Mouse (Mus musculus) layer of hippocampus, postnatal 25 days (tissue): ENCODE results near the gene Gm19402. TPM values are rescaled to one million over a fixed set of nuclear protein-coding genes. Genes with fewer than 3 reads are reported as not detected.

Experiments
- DNase-seq, 2 experiments: peaks; one replicate each; pipeline ENCODE4 v3.0.0; 2022; ENCODE audit warnings: mixed read lengths in 2 of 2, low spot score in 1 of 2; ENCODE audit errors: extremely low spot score in 1 of 2
- microRNA-seq, 2 experiments: library from miRNA; unstranded; fragments of <30 nt; microRNA quantifications; one replicate each; pipeline ENCODE4 v1.2.0; 2021
- total RNA-seq, 2 experiments: library from RNA; stranded (reverse); gene quantifications; 2 replicates each; pipeline ENCODE4 v1.2.3; 2021

The Gm19402 gene
- total RNA-seq, 2 experiments from 2014 or later, result not detected

GRCm38 (mm10) chr10:77670710-77671109, 19.8 kb downstream of the Gm19402 start:
- no peak for DNase-seq

- DNase-seq, result no peak
Observed at GRCm38 (mm10) chr10:77667402-77667801, 23.2 kb downstream of the Gm19402 start.

DNA sequence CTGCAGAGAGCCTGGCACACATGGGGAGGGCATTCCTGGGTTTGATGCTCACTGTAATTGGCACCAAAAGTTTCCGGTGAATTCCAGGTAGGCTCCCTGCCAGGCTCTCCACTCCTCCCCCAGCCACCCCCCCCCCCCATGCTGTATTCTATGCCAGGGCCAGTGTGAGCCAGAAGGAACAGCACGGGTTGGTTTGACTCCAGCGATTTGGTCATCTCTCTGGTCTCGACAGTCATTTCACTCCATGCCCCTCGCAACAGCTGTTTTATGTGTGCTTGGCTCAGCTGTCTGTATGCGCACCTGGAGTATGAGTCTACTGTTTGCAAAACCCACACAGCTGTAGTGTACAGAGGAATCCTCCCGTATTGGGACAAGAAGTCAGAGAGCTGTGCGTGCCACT, 24.2 kb downstream of the Gm19402 start:
- DNase-seq, result no peak

DNA sequence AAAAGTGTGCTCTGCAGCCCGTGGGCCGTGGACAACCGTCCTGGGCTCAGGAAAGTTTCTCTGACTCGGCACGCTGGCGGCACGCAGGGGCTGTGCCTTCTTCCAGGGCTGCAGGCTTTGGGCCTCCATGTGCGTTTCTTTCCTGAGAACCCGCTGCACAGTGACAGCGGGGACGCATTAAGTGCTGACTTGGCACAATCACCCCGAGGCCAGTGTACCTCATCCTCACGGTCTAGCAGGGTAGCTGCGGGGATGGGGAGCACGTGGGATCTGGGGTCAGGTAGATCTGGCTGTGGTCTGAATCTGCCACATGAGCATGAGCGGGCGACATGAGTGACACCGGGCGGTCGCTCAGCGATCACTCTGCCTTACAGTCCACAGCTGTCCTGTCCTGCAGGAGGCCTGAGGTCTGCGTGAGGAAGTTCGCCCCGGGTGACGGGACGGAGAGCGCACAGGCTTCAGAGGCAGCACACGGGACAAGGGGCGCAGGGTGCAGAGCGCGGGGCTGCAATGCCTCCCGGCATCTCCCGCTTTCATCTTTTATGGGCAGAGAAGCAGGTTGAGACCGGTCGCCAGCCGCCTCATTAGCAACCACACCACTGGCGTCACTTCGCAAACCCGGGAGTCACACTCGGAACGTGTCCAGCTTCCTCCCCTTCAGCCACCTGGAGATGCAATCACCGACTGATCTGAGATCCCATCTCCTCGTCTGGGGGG, 26.4 kb downstream of the Gm19402 start:
- no peak for DNase-seq

DNA sequence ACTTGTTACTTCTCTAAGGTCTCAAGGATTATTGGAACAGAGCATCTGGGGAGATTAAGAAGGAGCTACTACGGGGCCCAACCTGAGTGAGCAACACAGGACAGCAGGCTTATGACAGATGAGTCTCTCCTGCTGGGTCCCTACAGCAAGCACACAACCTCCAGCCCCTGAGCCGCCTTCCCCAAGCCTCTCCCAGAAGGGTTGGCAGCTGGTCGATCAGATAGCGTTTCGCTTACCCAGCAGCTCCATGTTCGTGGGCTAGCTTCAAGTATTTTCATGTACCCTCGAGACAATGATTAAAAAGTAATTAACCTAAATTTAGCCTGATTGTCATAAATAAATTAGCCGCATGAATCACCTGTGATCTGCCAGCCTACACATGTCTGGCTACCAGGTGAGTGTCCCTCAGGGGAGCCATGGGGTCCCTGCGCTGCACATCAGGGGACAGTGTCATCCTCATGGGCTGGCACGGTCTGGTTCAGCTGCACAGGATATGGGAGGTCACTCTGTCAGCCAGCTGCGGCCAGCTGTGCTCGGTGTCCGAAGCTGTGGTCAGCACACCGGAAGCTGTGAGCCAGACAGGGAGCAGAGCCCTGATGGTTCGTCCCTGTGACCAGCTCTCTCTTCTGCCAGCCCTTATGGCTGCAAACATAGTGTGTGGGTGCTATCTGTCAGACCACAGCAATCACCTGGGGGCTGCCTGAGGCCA, 32.1 kb downstream of the Gm19402 start:
- DNase-seq, result no peak

GRCm38 (mm10) chr10:77652046-77652445, 38.5 kb downstream of the Gm19402 start:
- no peak for DNase-seq

DNA sequence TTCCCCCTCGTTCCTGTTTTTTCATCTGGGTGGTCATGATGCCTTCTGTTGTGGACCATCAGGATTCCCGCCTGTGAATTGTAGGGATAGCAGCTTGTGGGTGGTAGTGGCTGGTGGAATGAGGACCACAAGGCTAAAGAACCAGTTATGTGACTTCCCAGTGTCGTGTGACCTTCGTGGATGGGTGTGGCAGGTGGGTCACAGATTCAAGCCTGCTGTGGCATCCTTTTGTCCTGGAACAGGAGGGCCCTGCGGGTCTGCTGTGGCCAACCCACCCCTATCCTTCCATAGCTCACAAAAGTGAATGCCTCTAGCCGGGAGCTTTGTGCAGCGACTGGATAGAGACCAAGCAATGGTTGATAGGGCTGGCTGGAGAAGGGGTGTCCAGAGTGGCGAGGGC, 42.7 kb downstream of the Gm19402 start:
- no peak for DNase-seq

- no peak for DNase-seq
Observed at GRCm38 (mm10) chr10:77647461-77647860, 43.1 kb downstream of the Gm19402 start.

GRCm38 (mm10) chr10:77645571-77645970, 45.0 kb downstream of the Gm19402 start:
- DNase-seq, result no peak

GRCm38 (mm10) chr10:77643160-77643559, 47.4 kb downstream of the Gm19402 start:
- no peak for DNase-seq

Small RNA genes within 50 kb of the gene (microRNA-seq; reads per million reads assigned to microRNA genes)
- gene Mir1930, result 9.9 to 65.3 reads per million in 2 experiments

Other genes starting within 250 kb of the Gm19402 start
- 10 to 100 TPM; 32.8 to 33.1 TPM for gene Fam207a, start 175.0 kb downstream of the Gm19402 start, total RNA-seq
- 1 to 10 TPM; 3.4 to 4.1 TPM for gene Itgb2, start 160.5 kb downstream of the Gm19402 start, total RNA-seq
- 10 to 100 TPM; 68.2 to 69.4 TPM for gene Pttg1ip, start 109.0 kb downstream of the Gm19402 start, total RNA-seq
- gene Sumo3, start 84.7 kb downstream of the Gm19402 start, total RNA-seq, result 100 to 1,000 TPM; 116 to 128 TPM
- 10 to 100 TPM; 29.0 to 29.8 TPM for gene Gm49325, start 84.6 kb downstream of the Gm19402 start, total RNA-seq
- 10 to 100 TPM; 69.8 to 88.4 TPM for gene Ube2g2, start 68.5 kb downstream of the Gm19402 start, total RNA-seq
- gene Tspear, start 4.2 kb downstream of the Gm19402 start, total RNA-seq, result not detected
- gene Gm9508, start 6.5 kb upstream of the Gm19402 start, total RNA-seq, result not detected
- gene Gm10272, start 15.9 kb upstream of the Gm19402 start, total RNA-seq, result not detected
- not detected for gene Gm10024, start 20.7 kb upstream of the Gm19402 start, total RNA-seq
- not detected for gene Gm10142, start 25.1 kb upstream of the Gm19402 start, total RNA-seq
- gene Krtap12-1, start 29.8 kb upstream of the Gm19402 start, total RNA-seq, result not detected
- gene Gm10100, start 35.7 kb upstream of the Gm19402 start, total RNA-seq, result not detected
- gene Gm18596, start 51.9 kb upstream of the Gm19402 start, total RNA-seq, result not detected
- gene Gm9736, start 60.6 kb upstream of the Gm19402 start, total RNA-seq, result not detected
- gene Gm3233, start 68.9 kb upstream of the Gm19402 start, total RNA-seq, result not detected
- gene Gm3238, start 80.6 kb upstream of the Gm19402 start, total RNA-seq, result not detected
- gene Gm7138, start 86.2 kb upstream of the Gm19402 start, total RNA-seq, result not detected
- gene Gm3250, start 91.8 kb upstream of the Gm19402 start, total RNA-seq, result not detected
- not detected for gene Gm7137, start 97.4 kb upstream of the Gm19402 start, total RNA-seq
- gene Gm9639, start 104.3 kb upstream of the Gm19402 start, total RNA-seq, result not detected
- gene Gm19668, start 108.4 kb upstream of the Gm19402 start, total RNA-seq, result not detected
- gene Gm9507, start 121.1 kb upstream of the Gm19402 start, total RNA-seq, result not detected
- not detected for gene Gm2696, start 123.9 kb upstream of the Gm19402 start, total RNA-seq
- not detected for gene Krtap10-4, start 136.3 kb upstream of the Gm19402 start, total RNA-seq
- not detected for gene Krtap10-10, start 145.2 kb upstream of the Gm19402 start, total RNA-seq
- gene Gm36176, start 156.0 kb upstream of the Gm19402 start, total RNA-seq, result not detected
- gene Gm10318, start 162.1 kb upstream of the Gm19402 start, total RNA-seq, result not detected
- gene Gm3285, start 171.2 kb upstream of the Gm19402 start, total RNA-seq, result not detected
- gene Lrrc3, start 211.8 kb upstream of the Gm19402 start, total RNA-seq, result 1 to 10 TPM; 5.0 to 5.2 TPM